Mouse (Mus musculus): Measurements from ENCODE around the gene Ube2l3. TPM values are rescaled to one million over a fixed set of nuclear protein-coding genes. Genes with fewer than 3 reads are reported as not detected.

The Ube2l3 gene
- polyA plus RNA-seq, 1 experiment from 2014 or later: 200 TPM

- 83% methylated on average over 15 of the region's 15 CpGs for WGBS
- H3K36me3 ChIP-seq (ENCODE audit: insufficient read depth, low read length): no peaks in the 10 kb centered on the region
- no peak for ATAC-seq
- no peak overlapping the region for H3K4me3 ChIP-seq (ENCODE audit: low read depth, low read length)
- H3K9me3 ChIP-seq (ENCODE audit: low read length): no peaks in the 10 kb centered on the region
- DNase-seq (ENCODE audit: low spot score): no peak
- no peak overlapping the region for H3K4me2 ChIP-seq (replicated peaks; ENCODE audit: low read depth, low read length)
- no peak overlapping the region for H3K9ac ChIP-seq (replicated peaks; ENCODE audit: low read depth)
- no peak overlapping the region for H3K27ac ChIP-seq (ENCODE audit: low read length)
- H3K27me3 ChIP-seq (replicated peaks; ENCODE audit: insufficient read depth, low read length): no peaks in the 10 kb centered on the region
- H3K4me1 ChIP-seq (ENCODE audit: insufficient read depth, low read depth, low read length): no peaks in the 10 kb centered on the region
- TF ChIP-seq CTCF (IDR thresholded peaks at IDR 0.05) (no peak), EP300 (IDR thresholded peaks at IDR 0.05) (no peak)
Measured at GRCm38 (mm10) chr16:17137355-17137754, 65.1 kb downstream of the Ube2l3 start.

- no peak overlapping the region for H3K27ac ChIP-seq (ENCODE audit: low read length)
- H3K27me3 ChIP-seq (replicated peaks; ENCODE audit: insufficient read depth, low read length): no peaks in the 10 kb centered on the region
- no peak for ATAC-seq
- no peak overlapping the region for H3K9ac ChIP-seq (replicated peaks; ENCODE audit: low read depth)
- no peak for DNase-seq (ENCODE audit: low spot score)
- peak overlapping the region; percentile 55; the same call in 1 of the 2 replicates for H3K4me3 ChIP-seq (ENCODE audit: low read depth, low read length)
- 0 out of 2 replicates have a peak, but pooled peaks cover 3% of the 10 kb centered on the region for H3K4me1 ChIP-seq (ENCODE audit: insufficient read depth, low read depth, low read length)
- H3K9me3 ChIP-seq (ENCODE audit: low read length): no peaks in the 10 kb centered on the region
- H3K4me2 ChIP-seq (replicated peaks; ENCODE audit: low read depth, low read length): peak overlapping the region; percentile 95
- 16% methylated on average over 7 of the region's 7 CpGs for WGBS
- TF ChIP-seq EP300 (IDR thresholded peaks at IDR 0.05): no peak
- TF ChIP-seq CTCF (IDR thresholded peaks at IDR 0.05): no peak
- H3K36me3 ChIP-seq (ENCODE audit: insufficient read depth, low read length): no peaks in the 10 kb centered on the region
Measured at GRCm38 (mm10) chr16:17132906-17133200, 69.6 kb downstream of the Ube2l3 start.

- TF ChIP-seq CTCF (IDR thresholded peaks at IDR 0.05): peak; percentile 60
- TF ChIP-seq EP300 (IDR thresholded peaks at IDR 0.05): no peak
- H3K27me3 ChIP-seq (replicated peaks; ENCODE audit: insufficient read depth, low read length): no peaks in the 10 kb centered on the region
- H3K36me3 ChIP-seq (ENCODE audit: insufficient read depth, low read length): no peaks in the 10 kb centered on the region
- no peak within 1 kb of the TSS for H3K27ac ChIP-seq (ENCODE audit: low read length)
- H3K9ac ChIP-seq (replicated peaks; ENCODE audit: low read depth): peak within 1 kb of the TSS; percentile 13; the same call in 1 of the 2 replicates
- H3K4me3 ChIP-seq (ENCODE audit: low read depth, low read length): peak within 1 kb of the TSS; percentile 55
- ATAC-seq (peak; percentile 99), DNase-seq (ENCODE audit: low spot score) (peak; percentile 99)
- no peaks in the 10 kb centered on the region for H3K9me3 ChIP-seq (ENCODE audit: low read length)
- 0 out of 2 replicates have a peak, but pooled peaks cover 3% of the 10 kb centered on the region for H3K4me1 ChIP-seq (ENCODE audit: insufficient read depth, low read depth, low read length)
- H3K4me2 ChIP-seq (replicated peaks; ENCODE audit: low read depth, low read length): peak within 1 kb of the TSS; percentile 95
- under 1% methylated on average over 46 of the region's 47 CpGs for WGBS
Measured at GRCm38 (mm10) chr16:17132089-17132905, 70.2 kb downstream of the Ube2l3 start, which contains the start of gene Sdf2l1. Gene Sdf2l1 (minus strand): TSS chr16:17132383.

GRCm38 (mm10) chr16:17131191-17132088 lies 71.0 kb downstream of the Ube2l3 start:
- DNase-seq (ENCODE audit: low spot score): no peak
- Histone ChIP-seq H3K9me3 (ENCODE audit: low read length) (no peaks in the 10 kb centered on the region), H3K4me2 (replicated peaks; ENCODE audit: low read depth, low read length) (peak overlapping the region; percentile 95), H3K36me3 (ENCODE audit: insufficient read depth, low read length) (no peaks in the 10 kb centered on the region), H3K4me3 (ENCODE audit: low read depth, low read length) (peak overlapping the region; percentile 55), H3K27ac (ENCODE audit: low read length) (no peak overlapping the region), H3K27me3 (replicated peaks; ENCODE audit: insufficient read depth, low read length) (no peaks in the 10 kb centered on the region), H3K9ac (replicated peaks; ENCODE audit: low read depth) (peak overlapping the region; percentile 13; the same call in 1 of the 2 replicates), H3K4me1 (ENCODE audit: insufficient read depth, low read depth, low read length) (0 out of 2 replicates have a peak, but pooled peaks cover 3% of the 10 kb centered on the region)
- no peak for ATAC-seq
- WGBS: 3% methylated on average over 42 of the region's 43 CpGs
- no peak for TF ChIP-seq CTCF (IDR thresholded peaks at IDR 0.05)
- TF ChIP-seq EP300 (IDR thresholded peaks at IDR 0.05): no peak

DNA sequence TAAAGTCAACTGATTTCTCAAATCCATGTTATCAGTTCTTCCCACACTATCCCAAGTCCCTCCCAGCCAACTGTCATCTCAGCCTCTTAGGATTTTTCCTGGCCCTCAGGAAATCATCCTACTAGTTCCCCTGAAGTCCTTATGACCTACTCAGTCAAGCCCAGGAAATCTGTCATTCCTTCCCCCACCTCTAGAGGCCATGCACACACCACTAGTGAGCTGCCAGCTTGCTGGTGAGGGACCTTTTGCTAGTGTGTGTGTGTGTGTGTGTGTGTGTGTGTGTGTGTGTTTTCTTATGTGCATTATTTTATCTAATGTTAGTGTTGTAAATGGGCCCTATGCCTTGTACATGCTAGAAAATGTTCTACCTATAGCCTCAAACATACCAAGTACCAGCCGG lies 75.2 kb downstream of the Ube2l3 start:
- Histone ChIP-seq H3K9ac (replicated peaks; ENCODE audit: low read depth) (no peak overlapping the region), H3K4me1 (ENCODE audit: insufficient read depth, low read depth, low read length) (peaks cover 13% of the 10 kb centered on the region), H3K9me3 (ENCODE audit: low read length) (no peaks in the 10 kb centered on the region), H3K4me2 (replicated peaks; ENCODE audit: low read depth, low read length) (no peak overlapping the region), H3K27me3 (replicated peaks; ENCODE audit: insufficient read depth, low read length) (no peaks in the 10 kb centered on the region), H3K36me3 (ENCODE audit: insufficient read depth, low read length) (no peaks in the 10 kb centered on the region), H3K27ac (ENCODE audit: low read length) (no peak overlapping the region), H3K4me3 (ENCODE audit: low read depth, low read length) (no peak overlapping the region)
- DNase-seq (ENCODE audit: low spot score) (peak; percentile 48), ATAC-seq (no peak)
- 91% methylated on average over 1 of the region's 1 CpGs for WGBS
- TF ChIP-seq EP300 (IDR thresholded peaks at IDR 0.05) (no peak), CTCF (IDR thresholded peaks at IDR 0.05) (peak; percentile 82)
